Mouse (Mus musculus) bone marrow macrophage, adult 2 months (primary cell): ENCODE measurements at regions not wholly inside any gene's neighbourhood (a gene's known extent, or its start where the extent isn't known, plus 50 kb on each side); places are given as distances from the start of the nearest gene placed in this dataset.

Experiments used
- H3K27ac ChIP-seq: 2 replicates; pipeline ENCODE4 v1.5.1; 2012; ENCODE audit warnings: low read depth, low read length; ENCODE audit not compliant: insufficient read depth
- H3K4me1 ChIP-seq: 2 replicates; pipeline ENCODE4 v1.6.1; 2012; ENCODE audit warnings: low read length; ENCODE audit not compliant: control insufficient read depth, insufficient read depth
- H3K4me3 ChIP-seq: 2 replicates; pipeline ENCODE4 v1.5.1; 2012; ENCODE audit warnings: mild to moderate bottlenecking, low read length, moderate library complexity; ENCODE audit not compliant: insufficient read depth
- CTCF ChIP-seq: IDR thresholded peaks from 2 replicates; pipeline ENCODE4 v1.5.1; 2012; ENCODE audit warnings: low read depth, mild to moderate bottlenecking, low read length, moderate library complexity
- POLR2A ChIP-seq: IDR thresholded peaks from 2 replicates; pipeline ENCODE4 v1.6.1; 2012; ENCODE audit warnings: mild to moderate bottlenecking, low read depth, low read length, borderline replicate concordance

- no peak for TF ChIP-seq POLR2A
- TF ChIP-seq CTCF, result no peak
- no peak overlapping the region for H3K27ac ChIP-seq
- H3K4me3 ChIP-seq, result no peak overlapping the region
- peaks cover 9% of the 10 kb centered on the region for H3K4me1 ChIP-seq
Measured at GRCm38 (mm10) chr14:95949512-95949911, 68.5 kb downstream of the 4921530L21Rik start.

DNA sequence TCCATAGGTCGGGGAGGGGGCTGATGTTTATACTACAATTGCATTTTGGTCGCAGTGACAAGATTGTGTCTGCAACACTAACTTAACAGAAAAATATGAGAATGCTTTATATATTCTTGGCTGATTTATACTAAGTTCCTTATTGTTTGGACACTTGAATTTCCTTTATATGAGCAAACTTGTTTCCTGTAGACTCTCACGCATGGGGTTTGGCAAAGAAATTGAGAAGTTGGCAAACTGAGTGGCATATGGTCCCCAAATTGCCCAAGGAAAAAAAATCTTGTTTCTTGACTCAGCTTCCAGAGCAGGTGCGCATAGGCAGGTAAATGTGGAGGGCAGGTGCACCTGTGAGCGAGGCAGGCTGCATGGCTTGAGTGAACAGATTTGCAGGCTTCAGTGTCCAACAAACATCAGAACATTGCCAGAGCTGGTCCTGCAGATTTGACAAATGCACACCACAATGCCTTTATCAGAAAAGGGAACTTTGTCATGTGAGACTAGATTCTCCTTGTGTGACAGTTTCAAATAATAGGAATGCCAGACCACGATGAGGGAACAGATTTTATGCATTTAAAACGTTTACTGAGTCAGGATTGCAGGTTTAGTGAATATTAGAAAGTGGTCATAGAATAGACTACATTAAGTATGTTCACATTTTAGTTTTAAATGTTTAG, 75.1 kb downstream of the 4921530L21Rik start:
- peak overlapping the region; percentile 35; the same call in 1 of the 2 replicates for H3K4me3 ChIP-seq
- H3K27ac ChIP-seq, result peak overlapping the region; percentile 100
- TF ChIP-seq CTCF, result no peak
- no peak for TF ChIP-seq POLR2A
- peaks cover 17% of the 10 kb centered on the region for H3K4me1 ChIP-seq

- Histone ChIP-seq H3K4me3 (no peak overlapping the region), H3K27ac (no peak overlapping the region), H3K4me1 (no peaks in the 10 kb centered on the region)
- TF ChIP-seq CTCF, result no peak
- no peak for TF ChIP-seq POLR2A
Measured at GRCm38 (mm10) chr14:95984021-95984420, 103.0 kb downstream of the 4921530L21Rik start.

DNA sequence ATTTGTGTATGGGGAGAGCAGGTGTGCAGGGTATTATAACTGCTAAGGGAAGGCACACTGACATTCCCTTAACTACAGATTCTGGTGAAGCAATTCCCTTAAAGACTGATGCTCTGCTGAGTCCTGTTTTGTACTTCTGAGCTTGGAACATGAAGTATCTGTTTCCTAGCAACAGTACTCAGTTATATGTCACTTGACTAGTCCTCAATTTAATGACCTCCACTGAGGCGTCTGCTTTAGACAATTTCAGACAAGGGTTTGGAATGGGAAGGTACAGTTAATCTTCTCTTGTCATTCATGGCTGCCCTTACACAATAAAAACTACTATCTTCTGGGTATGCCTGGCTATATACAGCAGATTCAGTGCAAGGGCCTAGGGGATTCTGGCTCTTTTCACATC, 117.3 kb downstream of the 4921530L21Rik start:
- TF ChIP-seq CTCF (no peak), POLR2A (no peak)
- Histone ChIP-seq H3K27ac (no peak overlapping the region), H3K4me3 (no peak overlapping the region), H3K4me1 (no peaks in the 10 kb centered on the region)

GRCm38 (mm10) chr14:96021646-96022045, 140.6 kb downstream of the 4921530L21Rik start:
- Histone ChIP-seq H3K4me1 (no peaks in the 10 kb centered on the region), H3K27ac (no peak overlapping the region), H3K4me3 (no peak overlapping the region)
- no peak for TF ChIP-seq CTCF
- no peak for TF ChIP-seq POLR2A
